Mouse (Mus musculus): ENCODE measurements at regions not wholly inside any gene's neighbourhood (a gene's known extent, or its start where the extent isn't known, plus 50 kb on each side); places are given as distances from the start of the nearest gene placed in this dataset.

GRCm38 (mm10) chr7:79517581-79518337, 51.6 kb upstream of the Polg start:
- DNase-seq: no peak

- DNase-seq: no peak
These were observed 50.1 kb upstream of the Polg start for GRCm38 (mm10) chr7:79516287-79516686.
